Mouse (Mus musculus): Measurements from ENCODE around the gene Atp6v1e2. TPM values are rescaled to one million over a fixed set of nuclear protein-coding genes. Genes with fewer than 3 reads are reported as not detected.

Gene Atp6v1e2
- polyA plus RNA-seq, 1 experiment from 2014 or later: not detected

- peaks cover 25% of the 10 kb centered on the region for H3K36me3 ChIP-seq
Observed at GRCm38 (mm10) chr17:86973097-86973496, 25.4 kb upstream of the Atp6v1e2 start.

GRCm38 (mm10) chr17:86971860-86972259 lies 24.2 kb upstream of the Atp6v1e2 start:
- H3K9ac ChIP-seq: no peak overlapping the region
- no peak for ATAC-seq (ENCODE audit: borderline replicate concordance, extremely low read depth, low FRiP score, low TSS enrichment)
- 85% methylated on average over 7 of the region's 7 CpGs for WGBS
- no peak overlapping the region for H3K4me2 ChIP-seq
- H3K36me3 ChIP-seq: peaks cover 25% of the 10 kb centered on the region
- no peak overlapping the region for H3K27ac ChIP-seq
- no peaks in the 10 kb centered on the region for H3K27me3 ChIP-seq
- no peaks in the 10 kb centered on the region for H3K4me1 ChIP-seq
- H3K4me3 ChIP-seq: no peak overlapping the region
- H3K9me3 ChIP-seq: no peaks in the 10 kb centered on the region

More at GRCm38 (mm10) chr17:86973097-86973496, 25.4 kb upstream of the Atp6v1e2 start:
- H3K27ac ChIP-seq: no peak overlapping the region
- H3K27me3 ChIP-seq: no peaks in the 10 kb centered on the region
- no peaks in the 10 kb centered on the region for H3K9me3 ChIP-seq
- no peak overlapping the region for H3K9ac ChIP-seq
- no peak overlapping the region for H3K4me3 ChIP-seq
- H3K4me2 ChIP-seq: no peak overlapping the region
- WGBS: 87% methylated on average over 2 of the region's 2 CpGs
- no peaks in the 10 kb centered on the region for H3K4me1 ChIP-seq
- ATAC-seq (ENCODE audit: borderline replicate concordance, extremely low read depth, low FRiP score, low TSS enrichment): no peak

DNA sequence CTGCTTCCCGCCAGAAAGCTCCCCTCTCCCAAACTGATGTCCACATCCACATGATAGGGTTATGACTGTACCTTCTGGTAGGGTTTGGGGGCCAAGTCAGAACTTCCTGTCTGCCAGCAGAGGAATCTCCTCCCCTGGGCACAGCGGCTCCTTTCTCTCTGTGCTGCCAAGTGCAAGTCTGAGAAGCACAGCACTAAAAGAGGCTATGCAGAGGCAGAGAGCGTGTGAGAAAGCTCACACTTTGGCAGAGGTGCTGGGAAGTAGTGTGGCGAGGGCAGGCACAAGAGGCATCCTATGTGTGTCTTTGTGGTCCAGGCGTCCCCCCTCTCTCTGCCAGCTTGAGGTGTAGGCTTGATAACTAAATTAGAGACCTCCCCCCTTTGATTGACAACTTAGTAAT lies 23.3 kb upstream of the Atp6v1e2 start:
- no peak for ATAC-seq (ENCODE audit: borderline replicate concordance, extremely low read depth, low FRiP score, low TSS enrichment)
- Histone ChIP-seq H3K4me2 (no peak overlapping the region), H3K9ac (no peak overlapping the region), H3K4me1 (no peaks in the 10 kb centered on the region; the same call in 1 of the 2 replicates), H3K9me3 (no peaks in the 10 kb centered on the region), H3K27me3 (no peaks in the 10 kb centered on the region), H3K27ac (no peak overlapping the region), H3K4me3 (no peak overlapping the region), H3K36me3 (peaks cover 25% of the 10 kb centered on the region)
- WGBS: 77% methylated on average over 5 of the region's 5 CpGs

DNA sequence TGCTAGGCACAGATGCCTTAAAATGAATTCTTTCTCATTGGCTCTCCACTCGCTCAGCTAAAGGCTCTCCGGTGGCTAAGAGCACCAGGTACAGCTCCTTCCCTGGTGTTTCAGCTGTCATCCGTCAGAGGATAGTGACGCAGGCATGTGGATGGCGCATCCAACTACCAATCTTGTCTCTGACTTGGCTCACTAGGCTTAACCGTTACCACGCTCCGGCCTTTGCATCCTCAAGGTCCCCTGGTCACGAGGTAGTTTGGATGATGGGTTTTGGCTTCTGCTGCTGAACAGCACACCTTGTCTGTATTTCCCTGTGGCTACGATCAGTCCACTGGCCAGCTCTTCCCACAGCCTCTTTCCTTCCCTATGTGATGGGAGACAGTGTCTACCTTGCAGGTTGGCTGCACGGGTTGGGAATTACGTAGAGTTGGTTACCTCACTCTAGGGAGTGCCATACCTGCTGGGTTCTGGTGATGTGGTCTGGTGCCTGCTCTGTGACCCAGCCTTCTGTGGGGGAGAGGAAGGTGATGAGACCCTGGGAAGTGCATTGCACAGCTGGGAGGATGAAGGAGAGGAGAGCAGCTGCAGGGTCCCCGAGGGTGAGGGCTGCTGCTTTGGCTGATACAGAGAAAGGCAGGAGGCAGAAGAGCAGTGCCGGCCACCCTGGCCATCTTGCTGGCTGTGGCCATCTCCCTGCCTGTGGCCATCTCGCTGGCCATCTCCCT lies 22.5 kb upstream of the Atp6v1e2 start:
- H3K9ac ChIP-seq: no peak overlapping the region
- no peak overlapping the region for H3K4me2 ChIP-seq
- no peaks in the 10 kb centered on the region for H3K27me3 ChIP-seq
- peaks cover 7% of the 10 kb centered on the region for H3K4me1 ChIP-seq
- H3K27ac ChIP-seq: no peak overlapping the region
- H3K9me3 ChIP-seq: no peaks in the 10 kb centered on the region
- no peak for ATAC-seq (ENCODE audit: borderline replicate concordance, extremely low read depth, low FRiP score, low TSS enrichment)
- peaks cover 24% of the 10 kb centered on the region for H3K36me3 ChIP-seq
- WGBS: 90% methylated on average over 15 of the region's 15 CpGs
- H3K4me3 ChIP-seq: no peak overlapping the region

GRCm38 (mm10) chr17:86969582-86969981 lies 21.9 kb upstream of the Atp6v1e2 start:
- Histone ChIP-seq H3K36me3 (peaks cover 18% of the 10 kb centered on the region; the same call in 1 of the 2 replicates), H3K9me3 (no peaks in the 10 kb centered on the region), H3K4me3 (no peak overlapping the region), H3K27ac (no peak overlapping the region), H3K27me3 (no peaks in the 10 kb centered on the region), H3K4me2 (no peak overlapping the region), H3K9ac (no peak overlapping the region), H3K4me1 (peaks cover 13% of the 10 kb centered on the region)
- 74% methylated on average over 5 of the region's 5 CpGs for WGBS
- no peak for ATAC-seq (ENCODE audit: borderline replicate concordance, extremely low read depth, low FRiP score, low TSS enrichment)

- no peak overlapping the region for H3K4me2 ChIP-seq
- H3K4me3 ChIP-seq: no peak overlapping the region
- WGBS: 92% methylated on average over 5 of the region's 5 CpGs
- peaks cover 16% of the 10 kb centered on the region for H3K4me1 ChIP-seq
- H3K9ac ChIP-seq: no peak overlapping the region
- no peaks in the 10 kb centered on the region for H3K9me3 ChIP-seq
- peaks cover 10% of the 10 kb centered on the region; the same call in 1 of the 2 replicates for H3K36me3 ChIP-seq
- no peaks in the 10 kb centered on the region for H3K27me3 ChIP-seq
- no peak for ATAC-seq (ENCODE audit: borderline replicate concordance, extremely low read depth, low FRiP score, low TSS enrichment)
- H3K27ac ChIP-seq: no peak overlapping the region
Observed at GRCm38 (mm10) chr17:86968581-86968980, 20.9 kb upstream of the Atp6v1e2 start.

- WGBS: 79% methylated on average over 10 of the region's 10 CpGs
- H3K27ac ChIP-seq: no peak overlapping the region
- H3K9ac ChIP-seq: no peak overlapping the region
- H3K4me1 ChIP-seq: peaks cover 16% of the 10 kb centered on the region
- no peaks in the 10 kb centered on the region for H3K9me3 ChIP-seq
- no peak overlapping the region for H3K4me3 ChIP-seq
- H3K36me3 ChIP-seq: 0 out of 2 replicates have a peak, but pooled peaks cover 9% of the 10 kb centered on the region
- no peak for ATAC-seq (ENCODE audit: borderline replicate concordance, extremely low read depth, low FRiP score, low TSS enrichment)
- H3K27me3 ChIP-seq: no peaks in the 10 kb centered on the region
- H3K4me2 ChIP-seq: no peak overlapping the region
Observed at GRCm38 (mm10) chr17:86967536-86968525, 20.1 kb upstream of the Atp6v1e2 start.

DNA sequence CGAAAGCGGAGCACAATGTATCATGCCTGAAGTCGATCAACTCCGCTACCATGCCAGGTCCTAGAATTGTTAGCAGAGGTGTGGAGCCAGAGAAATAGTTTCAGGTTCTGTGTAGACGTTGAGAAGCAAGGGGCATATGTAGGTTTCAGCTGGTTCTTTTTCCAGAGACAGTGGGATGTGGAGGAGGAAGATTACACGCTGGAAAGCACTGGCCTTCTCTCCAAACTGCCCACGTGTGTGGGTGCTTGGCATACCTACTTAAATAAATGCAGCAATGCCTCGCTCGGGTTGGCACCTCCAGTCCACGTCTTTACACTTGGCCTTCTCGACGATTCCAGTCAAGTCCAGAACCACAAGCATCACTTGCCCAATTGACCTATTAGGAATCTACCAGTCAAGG lies 19.4 kb upstream of the Atp6v1e2 start:
- WGBS: 89% methylated on average over 12 of the region's 12 CpGs
- 0 out of 2 replicates have a peak, but pooled peaks cover 9% of the 10 kb centered on the region for H3K36me3 ChIP-seq
- H3K9me3 ChIP-seq: no peaks in the 10 kb centered on the region
- H3K4me2 ChIP-seq: no peak overlapping the region
- peaks cover 22% of the 10 kb centered on the region for H3K4me1 ChIP-seq
- H3K27ac ChIP-seq: no peak overlapping the region
- ATAC-seq (ENCODE audit: borderline replicate concordance, extremely low read depth, low FRiP score, low TSS enrichment): no peak
- no peaks in the 10 kb centered on the region for H3K27me3 ChIP-seq
- no peak overlapping the region for H3K4me3 ChIP-seq
- H3K9ac ChIP-seq: no peak overlapping the region

- Histone ChIP-seq H3K27me3 (no peaks in the 10 kb centered on the region), H3K9me3 (no peaks in the 10 kb centered on the region), H3K4me1 (peaks cover 32% of the 10 kb centered on the region), H3K27ac (no peak overlapping the region), H3K4me3 (no peak overlapping the region), H3K4me2 (no peak overlapping the region), H3K9ac (no peak overlapping the region), H3K36me3 (0 out of 2 replicates have a peak, but pooled peaks cover 9% of the 10 kb centered on the region)
- no peak for ATAC-seq (ENCODE audit: borderline replicate concordance, extremely low read depth, low FRiP score, low TSS enrichment)
- 72% methylated on average over 10 of the region's 10 CpGs for WGBS
Observed at GRCm38 (mm10) chr17:86966040-86966439, 18.3 kb upstream of the Atp6v1e2 start.

- no peak for ATAC-seq (ENCODE audit: borderline replicate concordance, extremely low read depth, low FRiP score, low TSS enrichment)
- Histone ChIP-seq H3K9ac (0 out of 2 replicates have a peak overlapping the region, but pooled peaks have one; percentile 5), H3K9me3 (no peaks in the 10 kb centered on the region), H3K27me3 (no peaks in the 10 kb centered on the region), H3K36me3 (0 out of 2 replicates have a peak, but pooled peaks cover 5% of the 10 kb centered on the region), H3K27ac (peak overlapping the region; percentile 91), H3K4me2 (peak overlapping the region; percentile 92), H3K4me1 (peaks cover 41% of the 10 kb centered on the region), H3K4me3 (peak overlapping the region; percentile 89)
- WGBS: 74% methylated on average over 8 of the region's 8 CpGs
Observed at GRCm38 (mm10) chr17:86965121-86965520, 17.4 kb upstream of the Atp6v1e2 start.

GRCm38 (mm10) chr17:86964502-86964901 lies 16.8 kb upstream of the Atp6v1e2 start:
- Histone ChIP-seq H3K4me2 (peak overlapping the region; percentile 92), H3K9me3 (no peaks in the 10 kb centered on the region), H3K4me1 (peaks cover 42% of the 10 kb centered on the region), H3K27me3 (no peaks in the 10 kb centered on the region), H3K9ac (peak overlapping the region; percentile 88), H3K27ac (peak overlapping the region; percentile 91), H3K36me3 (no peaks in the 10 kb centered on the region), H3K4me3 (peak overlapping the region; percentile 89)
- WGBS: under 1% methylated on average over 10 of the region's 10 CpGs
- ATAC-seq (ENCODE audit: borderline replicate concordance, extremely low read depth, low FRiP score, low TSS enrichment): peak; percentile 62
